Mouse (Mus musculus): Measurements from ENCODE around the gene Tmc3.

The Tmc3 gene

GRCm38 (mm10) chr7:83584639-83585471, at the start of gene Tmc3:
Gene Tmc3 (plus strand): TSS chr7:83584927.
- peak; percentile 55 for DNase-seq (ENCODE audit: low spot score)

GRCm38 (mm10) chr7:83541536-83542169, 43.1 kb upstream of the Tmc3 start:
- DNase-seq (ENCODE audit: low spot score) = no peak

- no peak for DNase-seq (ENCODE audit: low spot score)
Observed at GRCm38 (mm10) chr7:83548686-83549352, 35.9 kb upstream of the Tmc3 start.

GRCm38 (mm10) chr7:83549353-83549774, 35.4 kb upstream of the Tmc3 start:
- no peak for DNase-seq (ENCODE audit: low spot score)

GRCm38 (mm10) chr7:83549951-83550407, 34.7 kb upstream of the Tmc3 start:
- DNase-seq (ENCODE audit: low spot score) = peak; percentile 55

- no peak for DNase-seq (ENCODE audit: low spot score)
Observed at GRCm38 (mm10) chr7:83554477-83554876, 30.2 kb upstream of the Tmc3 start.

- DNase-seq (ENCODE audit: low spot score) = no peak
Observed at GRCm38 (mm10) chr7:83556488-83556887, 28.2 kb upstream of the Tmc3 start.

- DNase-seq (ENCODE audit: low spot score) = no peak
Observed at GRCm38 (mm10) chr7:83558741-83559280, 25.9 kb upstream of the Tmc3 start.

GRCm38 (mm10) chr7:83559495-83559894, 25.2 kb upstream of the Tmc3 start:
- no peak for DNase-seq (ENCODE audit: low spot score)

- no peak for DNase-seq (ENCODE audit: low spot score)
Observed at GRCm38 (mm10) chr7:83561849-83562248, 22.9 kb upstream of the Tmc3 start.

- peak; percentile 24 for DNase-seq (ENCODE audit: low spot score)
Observed at GRCm38 (mm10) chr7:83564635-83565291, 20.0 kb upstream of the Tmc3 start.

- no peak for DNase-seq (ENCODE audit: low spot score)
Observed at GRCm38 (mm10) chr7:83565976-83566375, 18.8 kb upstream of the Tmc3 start.

GRCm38 (mm10) chr7:83567841-83568500, 16.8 kb upstream of the Tmc3 start:
- DNase-seq (ENCODE audit: low spot score) = peak; percentile 81

GRCm38 (mm10) chr7:83568815-83569214, 15.9 kb upstream of the Tmc3 start:
- DNase-seq (ENCODE audit: low spot score) = no peak

GRCm38 (mm10) chr7:83569436-83569835, 15.3 kb upstream of the Tmc3 start:
- DNase-seq (ENCODE audit: low spot score) = no peak

- no peak for DNase-seq (ENCODE audit: low spot score)
Observed at GRCm38 (mm10) chr7:83571077-83571476, 13.7 kb upstream of the Tmc3 start.

GRCm38 (mm10) chr7:83571901-83572300, 12.8 kb upstream of the Tmc3 start:
- no peak for DNase-seq (ENCODE audit: low spot score)

GRCm38 (mm10) chr7:83572451-83572850, 12.3 kb upstream of the Tmc3 start:
- no peak for DNase-seq (ENCODE audit: low spot score)

GRCm38 (mm10) chr7:83580946-83581345, 3.8 kb upstream of the Tmc3 start:
- peak; percentile 40 for DNase-seq (ENCODE audit: low spot score)

GRCm38 (mm10) chr7:83594056-83594455, 9.3 kb downstream of the Tmc3 start:
- no peak for DNase-seq (ENCODE audit: low spot score)

- DNase-seq (ENCODE audit: low spot score) = no peak
Observed at GRCm38 (mm10) chr7:83597063-83597462, 12.3 kb downstream of the Tmc3 start.

Data from embryo, embryonic 10 days (tissue).